Mouse (Mus musculus): ENCODE results near the gene Naa40.

The Naa40 gene

DNA sequence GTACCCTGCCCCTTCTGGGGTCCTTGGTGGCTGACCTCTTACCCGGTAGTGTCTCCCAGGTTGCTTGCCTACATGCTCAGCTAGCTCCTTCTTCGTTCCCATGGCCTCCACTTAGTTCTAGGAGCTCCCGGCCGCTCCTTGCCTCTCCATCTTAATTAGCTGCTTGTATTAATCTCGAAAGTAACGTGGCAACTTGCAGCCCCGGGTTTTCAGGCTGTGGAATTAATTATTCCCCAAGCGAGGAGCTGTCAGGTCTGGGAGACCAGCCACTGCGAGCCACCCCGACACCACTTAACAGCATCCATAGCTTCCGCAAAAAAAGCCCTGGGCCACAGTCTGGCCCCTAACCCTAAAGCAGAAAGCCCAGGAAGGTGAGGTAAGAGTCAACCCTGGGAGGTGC lies 57.6 kb downstream of the Naa40 start:
- TF ChIP-seq GATA4 (IDR thresholded peaks at IDR 0.05; ENCODE audit: insufficient replicate concordance, low read length) = no peak

- TF ChIP-seq GATA4 (IDR thresholded peaks at IDR 0.05; ENCODE audit: insufficient replicate concordance, low read length) = no peak
Observed at GRCm38 (mm10) chr19:7182273-7182949, 58.6 kb downstream of the Naa40 start.

GRCm38 (mm10) chr19:7181496-7181895 lies 59.5 kb downstream of the Naa40 start:
- TF ChIP-seq GATA4 (IDR thresholded peaks at IDR 0.05; ENCODE audit: insufficient replicate concordance, low read length) = no peak

GRCm38 (mm10) chr19:7180756-7181405 lies 60.1 kb downstream of the Naa40 start:
- TF ChIP-seq GATA4 (IDR thresholded peaks at IDR 0.05; ENCODE audit: insufficient replicate concordance, low read length) = no peak

- TF ChIP-seq GATA4 (IDR thresholded peaks at IDR 0.05; ENCODE audit: insufficient replicate concordance, low read length) = no peak
Observed at GRCm38 (mm10) chr19:7178841-7179452, 62.0 kb downstream of the Naa40 start.

DNA sequence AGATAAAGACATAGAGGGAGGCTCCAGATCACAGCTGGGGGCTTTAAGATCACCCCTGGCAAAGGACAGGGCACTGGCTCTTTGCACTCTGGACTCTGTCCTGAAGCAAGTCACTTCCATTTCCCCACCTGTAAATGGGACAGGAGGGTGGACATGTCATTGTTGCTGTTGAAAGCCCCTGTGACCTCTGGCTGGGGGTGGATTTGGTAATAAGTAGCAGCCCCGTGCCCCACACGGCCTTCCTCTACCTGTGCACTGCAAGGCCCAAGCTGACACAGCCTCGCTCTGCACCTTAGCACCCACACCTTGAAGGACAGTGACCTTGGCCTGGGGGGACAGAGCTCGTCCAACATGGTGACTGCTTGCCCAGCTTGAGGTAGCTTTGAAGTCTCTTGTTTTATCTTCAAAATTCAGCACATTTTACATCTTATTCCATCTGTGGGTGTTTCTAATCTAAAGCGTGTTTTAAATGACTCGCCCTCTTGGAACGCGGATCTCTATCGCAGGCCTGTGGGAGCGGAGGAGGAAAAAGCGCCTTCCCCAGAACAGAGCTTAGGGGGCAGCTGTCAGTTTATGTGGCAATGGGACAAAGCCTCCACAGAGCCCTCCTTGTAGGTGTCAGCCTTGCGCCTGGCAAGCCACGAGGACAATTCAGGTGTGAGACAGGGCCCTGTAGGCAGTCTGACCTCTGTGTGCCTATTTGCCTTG lies 63.0 kb downstream of the Naa40 start:
- TF ChIP-seq GATA4 (IDR thresholded peaks at IDR 0.05; ENCODE audit: insufficient replicate concordance, low read length) = no peak

- no peak for TF ChIP-seq GATA4 (IDR thresholded peaks at IDR 0.05; ENCODE audit: insufficient replicate concordance, low read length)
Observed at GRCm38 (mm10) chr19:7176041-7176696, 64.8 kb downstream of the Naa40 start.

All from liver, adult (tissue).